Mouse (Mus musculus): Measurements from ENCODE around the gene Rtbdn. TPM values are rescaled to one million over a fixed set of nuclear protein-coding genes. Genes with fewer than 3 reads are reported as not detected.

Rtbdn gene
- polyA plus RNA-seq, 1 experiment, result 0.13 TPM

DNA sequence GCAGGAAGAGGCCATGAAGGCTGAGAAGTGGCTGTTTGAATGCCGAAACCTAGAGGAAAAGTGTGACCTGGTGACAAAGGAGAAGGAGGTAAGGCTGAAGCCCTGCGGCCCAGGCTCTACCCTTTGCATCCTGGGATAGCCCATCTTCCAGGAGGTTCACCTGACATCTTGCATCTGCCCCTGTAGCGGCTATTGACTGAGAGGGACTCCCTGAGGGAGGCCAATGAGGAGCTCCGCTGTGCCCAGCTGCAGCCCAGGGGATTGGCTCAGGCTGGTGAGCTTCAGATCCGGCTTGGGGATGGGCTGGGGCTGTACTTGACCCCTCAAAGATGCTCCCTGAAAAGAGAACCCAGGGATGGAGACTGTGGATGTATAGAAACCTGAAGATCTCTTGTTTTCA, 50.2 kb downstream of the Rtbdn start:
- no peak for DNase-seq
- 85% methylated on average over 5 of the region's 5 CpGs for WGBS
- no peak for TF ChIP-seq CTCF (IDR thresholded peaks at IDR 0.05; ENCODE audit: borderline replicate concordance, control insufficient read depth, extremely low read depth, insufficient read depth, low read length, poor library complexity)
- no peak for TF ChIP-seq POLR2A (IDR thresholded peaks at IDR 0.05; ENCODE audit: control insufficient read depth, extremely low read depth, insufficient read depth, low read length, poor library complexity)
- Histone ChIP-seq H3K27me3 (ENCODE audit: control insufficient read depth, insufficient read depth, low read length) (no peaks in the 10 kb centered on the region), H3K4me1 (replicated peaks; ENCODE audit: control insufficient read depth, insufficient read depth, low read length) (peaks cover 5% of the 10 kb centered on the region; the same call in 1 of the 2 replicates), H3K27ac (ENCODE audit: control insufficient read depth, insufficient read depth, low read length) (no peak overlapping the region; the same call in 1 of the 2 replicates), H3K36me3 (ENCODE audit: control insufficient read depth, insufficient read depth, low read length) (no peaks in the 10 kb centered on the region), H3K4me3 (ENCODE audit: control insufficient read depth, insufficient read depth, low read length) (no peak overlapping the region)

- no peaks in the 10 kb centered on the region for H3K27me3 ChIP-seq (ENCODE audit: control insufficient read depth, insufficient read depth, low read length)
Measured at GRCm38 (mm10) chr8:84997649-84998295, 51.0 kb downstream of the Rtbdn start.

More at GRCm38 (mm10) chr8:84997649-84998295, 51.0 kb downstream of the Rtbdn start:
- no peak overlapping the region for H3K4me3 ChIP-seq (ENCODE audit: control insufficient read depth, insufficient read depth, low read length)
- peak; percentile 97 for TF ChIP-seq CTCF (IDR thresholded peaks at IDR 0.05; ENCODE audit: borderline replicate concordance, control insufficient read depth, extremely low read depth, insufficient read depth, low read length, poor library complexity)
- no peak for TF ChIP-seq POLR2A (IDR thresholded peaks at IDR 0.05; ENCODE audit: control insufficient read depth, extremely low read depth, insufficient read depth, low read length, poor library complexity)
- H3K36me3 ChIP-seq (ENCODE audit: control insufficient read depth, insufficient read depth, low read length), result no peaks in the 10 kb centered on the region
- WGBS, result 2% methylated on average over 19 of the region's 19 CpGs
- H3K4me1 ChIP-seq (replicated peaks; ENCODE audit: control insufficient read depth, insufficient read depth, low read length), result peaks cover 5% of the 10 kb centered on the region; the same call in 1 of the 2 replicates
- DNase-seq, result peak; percentile 94
- H3K27ac ChIP-seq (ENCODE audit: control insufficient read depth, insufficient read depth, low read length), result no peak overlapping the region

Other genes starting within 250 kb of the Rtbdn start
- gene Lyl1, start 245.5 kb upstream of the Rtbdn start, polyA plus RNA-seq (2012; rRNA removed), result 7.1 and 7.5 TPM in 2 replicates
- 1.8 and 2.6 TPM in 2 replicates for gene G430095P16Rik, start 224.0 kb upstream of the Rtbdn start, polyA plus RNA-seq (2012; rRNA removed)
- 17.7 and 18.2 TPM in 2 replicates for gene Nfix, start 146.6 kb upstream of the Rtbdn start, polyA plus RNA-seq (2012; rRNA removed)
- gene Dand5, start 124.2 kb upstream of the Rtbdn start, polyA plus RNA-seq (2012; rRNA removed), result 2.2 TPM in 2 replicates
- gene Gadd45gip1, start 115.5 kb upstream of the Rtbdn start, polyA plus RNA-seq (2012; rRNA removed), result 52.9 and 60.6 TPM in 2 replicates
- 109 and 117 TPM in 2 replicates for gene Rad23a, start 106.3 kb upstream of the Rtbdn start, polyA plus RNA-seq (2012; rRNA removed)
- 182 and 186 TPM in 2 replicates for gene Calr, start 100.1 kb upstream of the Rtbdn start, polyA plus RNA-seq (2012; rRNA removed)
- gene Farsa, start 90.0 kb upstream of the Rtbdn start, polyA plus RNA-seq (2012; rRNA removed), result 93.5 and 103 TPM in 2 replicates
- 9.4 and 11.6 TPM in 2 replicates for gene Syce2, start 74.9 kb upstream of the Rtbdn start, polyA plus RNA-seq (2012; rRNA removed)
- 78.7 and 85.2 TPM in 2 replicates for gene Gcdh, start 53.1 kb upstream of the Rtbdn start, polyA plus RNA-seq (2012; rRNA removed)
- gene Klf1, start 45.1 kb upstream of the Rtbdn start, polyA plus RNA-seq (2012; rRNA removed), result 0.13 and 0.23 TPM in 2 replicates
- 16.4 and 23.8 TPM in 2 replicates for gene Dnase2a, start 38.4 kb upstream of the Rtbdn start, polyA plus RNA-seq (2012; rRNA removed)
- gene Mast1, start 9.6 kb upstream of the Rtbdn start, polyA plus RNA-seq (2012; rRNA removed), result 0.35 and 0.36 TPM in 2 replicates
- gene Gm49661, start 22.4 kb downstream of the Rtbdn start, polyA plus RNA-seq (2012; rRNA removed), result 4.3 TPM in 1 of 2 replicates, not detected in the other
- 162 and 183 TPM in 2 replicates for gene Prdx2, start 22.6 kb downstream of the Rtbdn start, polyA plus RNA-seq (2012; rRNA removed)
- gene Rnaseh2a, start 22.8 kb downstream of the Rtbdn start, polyA plus RNA-seq (2012; rRNA removed), result 69.4 and 76.1 TPM in 2 replicates
- 125 and 128 TPM in 2 replicates for gene Junb, start 31.7 kb downstream of the Rtbdn start, polyA plus RNA-seq (2012; rRNA removed)
- 7.2 and 7.4 TPM in 2 replicates for gene Hook2, start 43.6 kb downstream of the Rtbdn start, polyA plus RNA-seq (2012; rRNA removed)
- gene Best2, start 67.5 kb downstream of the Rtbdn start, polyA plus RNA-seq (2012; rRNA removed), result 0.66 and 0.67 TPM in 2 replicates
- 139 and 152 TPM in 2 replicates for gene Asna1, start 78.3 kb downstream of the Rtbdn start, polyA plus RNA-seq (2012; rRNA removed)
- 172 and 173 TPM in 2 replicates for gene Trir, start 79.8 kb downstream of the Rtbdn start, polyA plus RNA-seq (2012; rRNA removed)
- gene Tnpo2, start 89.9 kb downstream of the Rtbdn start, polyA plus RNA-seq (2012; rRNA removed), result 138 and 144 TPM in 2 replicates
- gene Fbxw9, start 113.1 kb downstream of the Rtbdn start, polyA plus RNA-seq (2012; rRNA removed), result 25.0 and 29.3 TPM in 2 replicates
- gene Gm5741, start 121.0 kb downstream of the Rtbdn start, polyA plus RNA-seq (2012; rRNA removed), result 1.4 TPM in 1 of 2 replicates, not detected in the other
- 105 TPM in 2 replicates for gene Dhps, start 124.8 kb downstream of the Rtbdn start, polyA plus RNA-seq (2012; rRNA removed)
- gene Wdr83os, start 133.7 kb downstream of the Rtbdn start, polyA plus RNA-seq (2012; rRNA removed), result 123 and 141 TPM in 2 replicates
- gene Wdr83, start 134.3 kb downstream of the Rtbdn start, polyA plus RNA-seq (2012; rRNA removed), result 51.9 and 56.3 TPM in 2 replicates
- gene Man2b1, start 136.3 kb downstream of the Rtbdn start, polyA plus RNA-seq (2012; rRNA removed), result 191 and 210 TPM in 2 replicates
- gene Zfp791, start 176.1 kb downstream of the Rtbdn start, polyA plus RNA-seq (2012; rRNA removed), result 0.12 and 0.22 TPM in 2 replicates
- gene Cks1brt, start 204.9 kb downstream of the Rtbdn start, polyA plus RNA-seq (2012; rRNA removed), result not detected in 2 replicates

All from thymus, adult 2 months (tissue).